Mouse (Mus musculus) spleen, embryonic (tissue): ENCODE measurements around the gene Olfr1026.

Experiments
- CTCF ChIA-PET: fragments of 350-600 bp; sonication (Branson Sonifier 250); formaldehyde crosslinking; loops from one replicate; lab custom pipeline; 2022; lab: Charles Lee

Olfr1026 gene

DNA sequence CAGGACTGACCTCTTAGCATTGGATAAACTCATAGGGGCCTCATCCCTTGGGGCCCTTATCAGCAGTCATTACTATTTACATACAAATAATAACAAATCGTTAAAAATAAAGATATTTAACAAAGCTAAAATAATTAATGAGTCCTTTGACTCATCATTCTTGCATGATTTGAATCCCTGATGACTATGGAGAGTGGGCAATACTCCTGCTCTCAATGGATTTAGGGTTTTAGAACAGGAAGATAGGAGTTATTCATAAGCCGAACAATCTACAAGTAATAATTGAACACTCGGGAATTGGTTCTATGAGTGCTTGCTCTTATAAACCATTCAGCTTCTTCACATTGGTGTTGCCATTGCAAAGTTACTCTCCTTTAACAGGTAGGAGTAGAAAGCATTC is at the start of gene Olfr1026:
TSS of gene Olfr1026 (plus strand) at position 301 of the 400 bp plus-strand sequence.
- CTCF ChIA-PET, result no interaction called here

DNA sequence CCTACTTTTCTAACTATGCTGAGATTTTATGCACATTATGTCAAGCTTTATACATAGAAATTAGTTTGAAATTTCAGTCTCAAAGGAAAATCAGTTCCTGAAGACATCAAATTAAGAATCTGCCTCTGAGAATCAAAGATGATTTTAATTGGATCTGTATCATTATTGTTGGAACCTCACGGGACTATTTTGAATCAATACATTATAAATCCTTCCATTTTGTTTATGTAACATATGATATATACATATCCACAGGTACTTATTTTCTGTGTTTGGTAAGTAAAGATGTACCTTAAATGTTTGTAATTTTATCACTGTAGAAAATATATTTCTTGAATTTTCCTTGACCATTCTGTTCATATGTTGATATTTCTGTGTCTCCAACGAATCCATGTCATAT is 36.0 kb upstream of the Olfr1026 start, which contains the start of gene Olfr1023:
TSS of gene Olfr1023 (plus strand) at position 301 of the 400 bp plus-strand sequence.
- CTCF ChIA-PET, result no interaction called here

DNA sequence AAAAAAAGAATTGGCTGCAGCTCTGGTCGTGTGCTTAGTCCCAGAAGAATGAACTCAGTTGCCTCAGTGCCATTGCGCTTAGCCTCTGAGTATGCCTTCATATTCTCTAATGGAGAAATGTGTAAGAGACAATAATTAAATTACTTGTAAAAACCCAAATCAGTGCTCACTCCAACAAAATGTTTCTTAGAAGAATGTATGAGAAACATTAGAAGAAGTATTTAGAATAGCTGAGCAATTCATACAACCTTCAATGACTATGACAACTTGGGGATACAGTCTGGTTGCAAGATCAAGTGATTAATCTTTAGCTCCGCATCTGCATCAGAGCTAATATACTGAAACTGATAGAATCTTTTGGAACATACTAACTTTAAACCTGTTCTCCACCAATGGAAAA is 16.4 kb upstream of the Olfr1026 start, which contains the start of gene Olfr1024:
TSS of gene Olfr1024 (minus strand) at position 101 of the 400 bp plus-strand sequence.
- CTCF ChIA-PET, result no interaction called here

DNA sequence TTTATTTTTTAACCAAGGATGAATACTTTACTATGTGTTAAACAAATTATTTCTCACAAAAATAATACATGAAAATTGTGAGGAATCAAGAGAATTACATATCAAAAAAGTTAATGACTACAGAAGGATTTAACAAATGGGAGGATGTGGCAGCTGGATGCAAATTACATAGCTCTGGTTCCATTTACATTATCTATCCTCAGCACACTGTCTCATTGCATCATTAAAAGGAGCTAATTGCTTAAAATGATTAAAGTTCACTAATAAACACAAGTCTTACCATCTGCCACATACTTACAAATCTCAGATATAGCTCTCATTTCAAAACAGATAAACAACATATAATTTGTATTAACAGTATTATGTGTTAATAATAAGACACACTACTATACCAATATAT is 8.2 kb upstream of the Olfr1026 start:
- CTCF ChIA-PET, result no interaction called here

DNA sequence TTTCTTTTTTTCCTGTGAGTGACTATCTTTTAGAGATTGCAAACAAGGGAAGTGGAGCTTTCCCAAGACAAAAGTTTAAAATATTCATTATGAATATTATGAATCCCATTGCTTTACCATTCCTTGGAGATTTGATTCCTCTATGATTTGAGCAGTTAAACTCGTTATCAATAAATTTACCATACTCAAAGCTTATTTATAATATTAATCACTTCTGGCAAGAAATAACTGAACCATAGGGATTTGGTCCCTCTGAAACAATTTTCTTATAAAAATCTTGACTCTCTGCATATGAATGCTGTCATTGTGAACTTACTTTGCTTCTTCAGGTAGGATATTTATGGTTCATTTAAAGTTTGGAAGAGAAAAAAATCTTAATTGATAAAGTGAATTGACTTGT is 6.5 kb upstream of the Olfr1026 start, which contains the start of gene Olfr1025-ps1:
TSS of gene Olfr1025-ps1 (plus strand) at position 301 of the 400 bp plus-strand sequence.
- CTCF ChIA-PET, result no interaction called here

DNA sequence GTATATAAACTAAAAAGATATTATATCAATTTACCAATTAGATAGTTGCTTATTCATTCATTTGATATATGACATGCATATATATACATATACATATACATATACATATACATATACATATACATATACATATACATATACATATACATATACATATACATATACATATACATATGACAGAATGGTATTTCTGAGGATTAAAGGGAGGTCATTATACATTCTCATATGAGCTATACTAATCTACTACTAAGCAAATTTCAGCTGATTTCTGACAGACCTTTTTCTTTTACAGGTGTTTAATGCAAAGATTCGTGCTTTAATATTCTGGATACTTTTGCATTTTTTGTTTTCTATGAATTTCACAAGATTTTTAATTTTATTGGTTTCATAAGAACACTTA is 28.8 kb downstream of the Olfr1026 start, which contains the start of gene Olfr1028:
TSS of gene Olfr1028 (plus strand) at position 301 of the 400 bp plus-strand sequence.
- CTCF ChIA-PET, result no interaction called here

DNA sequence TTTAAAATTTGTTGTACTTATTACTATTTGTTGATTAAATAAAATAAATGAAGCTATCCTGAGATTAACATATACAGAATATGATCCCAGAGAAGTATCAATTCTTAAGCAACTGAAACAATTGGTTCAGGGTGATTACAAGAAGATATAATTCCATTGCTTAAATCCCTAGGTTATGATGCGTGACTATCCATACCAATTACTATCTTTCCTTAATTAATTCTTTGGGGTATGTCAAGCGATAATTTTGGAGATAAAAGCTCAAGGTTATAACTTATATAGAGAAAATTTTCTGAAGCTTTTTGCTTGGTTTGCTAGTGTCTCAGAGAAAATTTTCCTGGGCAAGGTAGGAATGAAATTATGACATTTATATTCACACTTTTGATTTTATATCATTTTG is 52.2 kb downstream of the Olfr1026 start, which contains the start of gene Olfr1029:
TSS of gene Olfr1029 (plus strand) at position 301 of the 400 bp plus-strand sequence.
- CTCF ChIA-PET, result no interaction called here
